Mouse (Mus musculus): Measurements from ENCODE around the gene Sdk1. TPM values are rescaled to one million over a fixed set of nuclear protein-coding genes. Genes with fewer than 3 reads are reported as not detected.

Gene Sdk1
- polyA plus RNA-seq, 1 experiment from 2014 or later, result 1.3 TPM

GRCm38 (mm10) chr5:142036536-142036935 lies 795.2 kb downstream of the Sdk1 start:
- Histone ChIP-seq H3K9me3 (ENCODE audit: control insufficient read depth, low read length) (no peaks in the 10 kb centered on the region), H3K27ac (ENCODE audit: low read length) (no peak overlapping the region), H3K9ac (replicated peaks; ENCODE audit: low read depth, low read length) (no peak overlapping the region), H3K4me1 (replicated peaks; ENCODE audit: control insufficient read depth, insufficient read depth, low read length) (no peaks in the 10 kb centered on the region), H3K27me3 (replicated peaks; ENCODE audit: control insufficient read depth, insufficient read depth, low read length) (no peaks in the 10 kb centered on the region), H3K36me3 (ENCODE audit: control insufficient read depth, insufficient read depth) (no peaks in the 10 kb centered on the region), H3K4me3 (replicated peaks; ENCODE audit: low read length) (no peak overlapping the region), H3K4me2 (ENCODE audit: low read length) (no peak overlapping the region)
- ATAC-seq, result no peak
- 80% methylated on average over 9 of the region's 9 CpGs for WGBS

- H3K4me1 ChIP-seq (replicated peaks; ENCODE audit: control insufficient read depth, insufficient read depth, low read length), result no peaks in the 10 kb centered on the region
- no peak for ATAC-seq
- no peaks in the 10 kb centered on the region for H3K27me3 ChIP-seq (replicated peaks; ENCODE audit: control insufficient read depth, insufficient read depth, low read length)
- no peak overlapping the region for H3K27ac ChIP-seq (ENCODE audit: low read length)
- H3K9me3 ChIP-seq (ENCODE audit: control insufficient read depth, low read length), result no peaks in the 10 kb centered on the region
- H3K4me2 ChIP-seq (ENCODE audit: low read length), result no peak overlapping the region
- H3K36me3 ChIP-seq (ENCODE audit: control insufficient read depth, insufficient read depth), result no peaks in the 10 kb centered on the region
- no peak overlapping the region for H3K4me3 ChIP-seq (replicated peaks; ENCODE audit: low read length)
- WGBS, result 92% methylated on average over 6 of the region's 6 CpGs
- H3K9ac ChIP-seq (replicated peaks; ENCODE audit: low read depth, low read length), result no peak overlapping the region
These were observed 797.9 kb downstream of the Sdk1 start for GRCm38 (mm10) chr5:142039236-142039635.

GRCm38 (mm10) chr5:142039891-142040530 lies 798.7 kb downstream of the Sdk1 start:
- Histone ChIP-seq H3K27ac (ENCODE audit: low read length) (no peak overlapping the region), H3K9me3 (ENCODE audit: control insufficient read depth, low read length) (no peaks in the 10 kb centered on the region), H3K4me2 (ENCODE audit: low read length) (no peak overlapping the region), H3K4me3 (replicated peaks; ENCODE audit: low read length) (no peak overlapping the region), H3K36me3 (ENCODE audit: control insufficient read depth, insufficient read depth) (no peaks in the 10 kb centered on the region), H3K27me3 (replicated peaks; ENCODE audit: control insufficient read depth, insufficient read depth, low read length) (no peaks in the 10 kb centered on the region), H3K9ac (replicated peaks; ENCODE audit: low read depth, low read length) (no peak overlapping the region), H3K4me1 (replicated peaks; ENCODE audit: control insufficient read depth, insufficient read depth, low read length) (no peaks in the 10 kb centered on the region)
- 86% methylated on average over 4 of the region's 4 CpGs for WGBS
- no peak for ATAC-seq

GRCm38 (mm10) chr5:142041226-142041802 lies 800.0 kb downstream of the Sdk1 start:
- no peaks in the 10 kb centered on the region for H3K9me3 ChIP-seq (ENCODE audit: control insufficient read depth, low read length)
- no peaks in the 10 kb centered on the region for H3K4me1 ChIP-seq (replicated peaks; ENCODE audit: control insufficient read depth, insufficient read depth, low read length)
- 67% methylated on average over 8 of the region's 8 CpGs for WGBS
- H3K4me2 ChIP-seq (ENCODE audit: low read length), result no peak overlapping the region
- H3K27me3 ChIP-seq (replicated peaks; ENCODE audit: control insufficient read depth, insufficient read depth, low read length), result no peaks in the 10 kb centered on the region
- H3K27ac ChIP-seq (ENCODE audit: low read length), result no peak overlapping the region
- no peak overlapping the region for H3K9ac ChIP-seq (replicated peaks; ENCODE audit: low read depth, low read length)
- no peak for ATAC-seq
- H3K36me3 ChIP-seq (ENCODE audit: control insufficient read depth, insufficient read depth), result no peaks in the 10 kb centered on the region
- H3K4me3 ChIP-seq (replicated peaks; ENCODE audit: low read length), result no peak overlapping the region

- Histone ChIP-seq H3K4me2 (ENCODE audit: low read length) (no peak overlapping the region), H3K36me3 (ENCODE audit: control insufficient read depth, insufficient read depth) (no peaks in the 10 kb centered on the region), H3K27me3 (replicated peaks; ENCODE audit: control insufficient read depth, insufficient read depth, low read length) (no peaks in the 10 kb centered on the region), H3K4me3 (replicated peaks; ENCODE audit: low read length) (no peak overlapping the region), H3K9ac (replicated peaks; ENCODE audit: low read depth, low read length) (no peak overlapping the region), H3K9me3 (ENCODE audit: control insufficient read depth, low read length) (no peaks in the 10 kb centered on the region), H3K4me1 (replicated peaks; ENCODE audit: control insufficient read depth, insufficient read depth, low read length) (no peaks in the 10 kb centered on the region), H3K27ac (ENCODE audit: low read length) (no peak overlapping the region)
- ATAC-seq, result no peak
- 58% methylated on average over 4 of the region's 4 CpGs for WGBS
These were observed 820.5 kb downstream of the Sdk1 start for GRCm38 (mm10) chr5:142061781-142062180.

DNA sequence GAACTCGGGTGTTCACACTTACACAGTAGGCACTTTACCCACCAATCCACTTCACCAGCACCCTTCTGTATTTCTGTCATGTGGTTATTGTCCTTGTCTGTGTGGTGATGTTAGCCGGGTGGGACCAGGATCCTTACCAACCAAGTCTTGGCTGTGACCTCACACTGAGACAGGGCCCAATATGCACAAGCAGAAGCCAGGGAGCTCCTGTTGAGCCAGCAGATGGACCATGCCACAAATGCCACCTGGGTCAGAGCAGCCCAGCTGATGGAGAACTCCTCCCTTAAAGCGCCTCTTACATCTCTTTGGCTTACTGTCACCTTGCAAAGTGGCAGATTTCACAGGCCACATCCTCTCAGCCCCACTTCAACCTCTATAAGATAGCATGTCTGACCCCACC lies 830.0 kb downstream of the Sdk1 start:
- ATAC-seq, result no peak
- no peaks in the 10 kb centered on the region for H3K36me3 ChIP-seq (ENCODE audit: control insufficient read depth, insufficient read depth)
- no peaks in the 10 kb centered on the region for H3K27me3 ChIP-seq (replicated peaks; ENCODE audit: control insufficient read depth, insufficient read depth, low read length)
- H3K9ac ChIP-seq (replicated peaks; ENCODE audit: low read depth, low read length), result no peak overlapping the region
- WGBS, result 95% methylated on average over 3 of the region's 3 CpGs
- no peaks in the 10 kb centered on the region; the same call in 1 of the 2 replicates for H3K9me3 ChIP-seq (ENCODE audit: control insufficient read depth, low read length)
- no peak overlapping the region for H3K4me2 ChIP-seq (ENCODE audit: low read length)
- no peak overlapping the region for H3K4me3 ChIP-seq (replicated peaks; ENCODE audit: low read length)
- peaks cover 17% of the 10 kb centered on the region for H3K4me1 ChIP-seq (replicated peaks; ENCODE audit: control insufficient read depth, insufficient read depth, low read length)
- no peak overlapping the region for H3K27ac ChIP-seq (ENCODE audit: low read length)

DNA sequence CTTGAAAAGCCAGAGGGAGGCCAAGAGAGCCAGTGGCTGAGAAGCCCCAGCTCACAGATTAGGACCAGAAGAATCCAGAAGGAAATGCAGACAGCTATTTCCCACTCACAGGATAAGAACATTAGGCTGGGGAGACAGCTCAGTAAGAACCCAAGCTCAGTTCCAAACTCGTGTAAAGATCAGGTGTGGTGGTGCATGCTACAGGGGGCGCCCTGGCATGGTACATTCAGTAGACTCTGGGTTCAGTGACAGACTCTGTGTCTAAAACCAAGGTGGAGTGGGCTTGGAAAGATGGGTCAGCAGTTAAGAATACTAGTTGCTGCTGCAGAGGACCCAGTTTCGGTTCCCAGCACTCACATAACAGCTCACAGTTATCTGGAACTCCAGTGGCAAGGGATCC lies 832.6 kb downstream of the Sdk1 start:
- Histone ChIP-seq H3K27me3 (replicated peaks; ENCODE audit: control insufficient read depth, insufficient read depth, low read length) (no peaks in the 10 kb centered on the region), H3K36me3 (ENCODE audit: control insufficient read depth, insufficient read depth) (no peaks in the 10 kb centered on the region), H3K27ac (ENCODE audit: low read length) (no peak overlapping the region), H3K9ac (replicated peaks; ENCODE audit: low read depth, low read length) (no peak overlapping the region), H3K4me3 (replicated peaks; ENCODE audit: low read length) (no peak overlapping the region), H3K4me1 (replicated peaks; ENCODE audit: control insufficient read depth, insufficient read depth, low read length) (peaks cover 17% of the 10 kb centered on the region), H3K4me2 (ENCODE audit: low read length) (no peak overlapping the region), H3K9me3 (ENCODE audit: control insufficient read depth, low read length) (no peaks in the 10 kb centered on the region; the same call in 1 of the 2 replicates)
- 87% methylated on average over 3 of the region's 3 CpGs for WGBS
- ATAC-seq, result no peak

DNA sequence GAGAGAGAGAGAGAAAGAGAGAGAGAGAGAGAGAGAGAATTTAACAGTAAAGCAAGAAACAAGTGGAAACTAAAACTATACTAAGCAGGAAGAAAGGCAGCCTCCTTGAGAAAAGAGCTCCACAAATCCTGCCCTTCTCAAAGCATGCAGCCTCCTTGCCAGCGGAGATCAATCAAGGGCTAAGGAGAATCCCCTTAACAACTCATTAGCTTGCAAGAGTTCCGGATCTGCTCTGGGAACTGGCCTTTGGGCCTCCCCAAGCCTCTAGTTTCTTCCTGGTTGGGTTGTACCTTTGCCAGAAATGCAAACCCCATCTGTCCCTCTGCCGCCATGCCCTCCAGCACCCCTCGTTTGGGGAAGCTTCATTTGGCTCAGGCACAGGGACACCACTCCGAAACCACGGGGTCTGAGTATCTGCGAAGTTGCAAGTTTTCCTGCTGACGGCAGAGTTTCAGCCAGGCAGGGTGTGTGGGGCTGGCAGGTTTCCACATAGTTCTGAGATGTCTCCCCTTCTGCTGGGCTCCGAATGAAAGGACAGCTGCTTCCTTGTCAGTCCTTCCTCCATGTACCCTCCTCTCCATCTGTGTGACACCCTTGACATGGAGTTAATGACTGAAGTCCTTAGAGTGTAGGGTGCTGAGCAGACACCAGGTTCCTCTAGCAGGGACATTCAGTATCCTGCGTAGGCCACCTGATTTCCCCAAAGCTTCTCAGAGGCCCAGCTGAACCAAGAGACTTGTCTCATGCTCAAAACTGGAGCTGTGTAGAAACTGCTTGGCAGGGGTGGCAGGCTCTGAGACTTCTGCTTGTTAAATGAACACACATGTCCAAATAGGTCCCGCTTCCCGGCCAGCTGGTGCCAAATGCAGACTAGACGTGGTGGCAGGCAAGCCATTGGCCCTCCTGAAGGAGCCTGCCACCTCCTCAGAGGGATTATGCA lies 833.5 kb downstream of the Sdk1 start:
- Histone ChIP-seq H3K36me3 (ENCODE audit: control insufficient read depth, insufficient read depth) (no peaks in the 10 kb centered on the region), H3K4me3 (replicated peaks; ENCODE audit: low read length) (no peak overlapping the region), H3K27ac (ENCODE audit: low read length) (peak overlapping the region; percentile 71), H3K9ac (replicated peaks; ENCODE audit: low read depth, low read length) (no peak overlapping the region), H3K9me3 (ENCODE audit: control insufficient read depth, low read length) (no peaks in the 10 kb centered on the region), H3K27me3 (replicated peaks; ENCODE audit: control insufficient read depth, insufficient read depth, low read length) (no peaks in the 10 kb centered on the region), H3K4me2 (ENCODE audit: low read length) (no peak overlapping the region), H3K4me1 (replicated peaks; ENCODE audit: control insufficient read depth, insufficient read depth, low read length) (peaks cover 17% of the 10 kb centered on the region)
- peak; percentile 75 for ATAC-seq
- WGBS, result 25% methylated on average over 13 of the region's 13 CpGs

- H3K27me3 ChIP-seq (replicated peaks; ENCODE audit: control insufficient read depth, insufficient read depth, low read length), result no peaks in the 10 kb centered on the region
- no peak overlapping the region for H3K27ac ChIP-seq (ENCODE audit: low read length)
- no peaks in the 10 kb centered on the region for H3K36me3 ChIP-seq (ENCODE audit: control insufficient read depth, insufficient read depth)
- H3K9ac ChIP-seq (replicated peaks; ENCODE audit: low read depth, low read length), result no peak overlapping the region
- no peak overlapping the region for H3K4me2 ChIP-seq (ENCODE audit: low read length)
- H3K4me3 ChIP-seq (replicated peaks; ENCODE audit: low read length), result no peak overlapping the region
- ATAC-seq, result no peak
- no peaks in the 10 kb centered on the region for H3K9me3 ChIP-seq (ENCODE audit: control insufficient read depth, low read length)
- no peaks in the 10 kb centered on the region for H3K4me1 ChIP-seq (replicated peaks; ENCODE audit: control insufficient read depth, insufficient read depth, low read length)
- WGBS, result 100% methylated on average over 3 of the region's 3 CpGs
These were observed 839.4 kb downstream of the Sdk1 start for GRCm38 (mm10) chr5:142080661-142081060.

Measured in forebrain, embryonic 16.5 days (tissue).